Mouse (Mus musculus) Patski (cell line): ENCODE data around the gene Bet1l. TPM values are rescaled to one million over a fixed set of nuclear protein-coding genes. Genes with fewer than 3 reads are reported as not detected.

Source experiments
- ATAC-seq: fragments of 100-300 bp; one replicate; pipeline ENCODE4 v1.8.0; 2021
- CTCF ChIA-PET: fragments of 350-600 bp; sonication (Branson Sonifier 250); formaldehyde crosslinking; loops from one replicate; lab custom pipeline; 2022; ENCODE audit warnings: inconsistent platforms; lab: Charles Lee
- POLR2A ChIA-PET: fragments of 350-600 bp; sonication (Branson Sonifier 250); formaldehyde crosslinking; loops from one replicate; lab custom pipeline; 2022; ENCODE audit warnings: antibody characterized with exemption, inconsistent platforms; lab: Charles Lee
- DNase-seq: peaks from one replicate; pipeline ENCODE4 v3.0.0-alpha.2; 2011; ENCODE audit warnings: low read depth, low spot score
- H3K27me3 ChIP-seq: fragments of 371-371 bp; one replicate; pipeline ENCODE4 v1.5.1; 2021
- CTCF ChIP-seq: fragments of 100-300 bp; IDR thresholded peaks from one replicate; pipeline ENCODE4 v1.5.1; 2021
- in situ Hi-C: fragments of 300-500 bp; cut with MboI; formaldehyde crosslinking; loops from 3 replicates; pipeline ENCODE4 v1.11.1; 2018; ENCODE audit warnings: low pct_unique_long_range_greater_than_20kb, mixed read lengths
- polyA plus RNA-seq: library from polyadenylated mRNA; unstranded; gene quantifications from one replicate; pipeline ENCODE4 v1.2.3, GENCODE M21; 2021

The Bet1l gene
- polyA plus RNA-seq, 1 experiment from 2014 or later, result 28.0 TPM

DNA sequence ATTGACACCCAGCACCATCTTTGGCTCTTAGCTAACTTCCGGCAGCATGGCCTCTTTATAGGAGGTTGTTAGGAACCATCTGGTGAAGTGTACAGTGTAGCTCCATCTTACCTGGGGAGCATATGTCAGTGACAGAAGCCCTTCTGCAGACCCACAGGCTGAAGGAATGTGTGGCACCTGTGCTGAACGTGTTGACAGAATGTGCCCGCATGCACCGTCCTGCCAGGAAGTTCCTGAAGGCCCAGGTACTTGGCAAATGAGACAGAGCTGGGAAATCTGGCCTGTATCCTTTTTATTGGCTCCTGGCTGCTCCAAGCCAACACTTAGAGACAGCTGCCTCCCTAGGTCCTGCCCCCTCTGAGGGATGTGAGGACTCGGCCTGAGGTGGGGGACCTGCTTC lies 3.4 kb upstream of the Bet1l start:
- ATAC-seq (no peak), DNase-seq (no peak)
- no peaks in the 10 kb centered on the region for H3K27me3 ChIP-seq
- POLR2A ChIA-PET, result no interaction called here
- CTCF ChIA-PET, result interaction anchor here (1.5 to 4.5 kb wide), 2 partner anchors 11 to 20 kb away, joined by 4 to 22 read pairs; no protein-coding TSS in a partner anchor
- in situ Hi-C loops, result no loop called here
- TF ChIP-seq CTCF, result no peak

DNA sequence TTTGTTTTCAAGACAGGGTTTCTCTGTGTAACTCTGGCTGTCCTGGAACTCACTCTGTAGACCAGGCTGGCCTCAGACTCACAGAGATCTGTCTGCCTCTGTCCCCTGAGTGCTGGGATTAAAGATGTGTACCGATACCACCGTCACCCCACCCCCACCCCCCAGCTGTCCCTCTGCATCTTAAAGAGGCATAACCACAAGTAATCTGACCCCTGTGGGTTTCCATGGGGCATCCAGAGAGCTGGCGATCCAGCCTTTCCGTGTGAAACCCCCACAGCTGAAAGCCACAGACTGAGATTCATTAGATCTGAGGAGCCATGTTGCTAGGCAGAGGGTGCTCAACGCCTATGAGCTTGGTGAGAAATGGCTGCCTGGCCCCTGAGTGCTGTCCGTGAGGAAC lies 2.6 kb upstream of the Bet1l start:
- ATAC-seq, result no peak
- TF ChIP-seq CTCF, result no peak
- DNase-seq, result no peak
- ChIA-PET POLR2A (interaction anchor here (1.6 kb wide), 1 partner anchor 8 kb away, joined by 5 read pairs; no protein-coding TSS in a partner anchor), CTCF (interaction anchor here (1.5 to 4.5 kb wide), 2 partner anchors 11 to 21 kb away, joined by 4 to 22 read pairs; no protein-coding TSS in a partner anchor)
- in situ Hi-C loops, result no loop called here
- H3K27me3 ChIP-seq, result no peaks in the 10 kb centered on the region

DNA sequence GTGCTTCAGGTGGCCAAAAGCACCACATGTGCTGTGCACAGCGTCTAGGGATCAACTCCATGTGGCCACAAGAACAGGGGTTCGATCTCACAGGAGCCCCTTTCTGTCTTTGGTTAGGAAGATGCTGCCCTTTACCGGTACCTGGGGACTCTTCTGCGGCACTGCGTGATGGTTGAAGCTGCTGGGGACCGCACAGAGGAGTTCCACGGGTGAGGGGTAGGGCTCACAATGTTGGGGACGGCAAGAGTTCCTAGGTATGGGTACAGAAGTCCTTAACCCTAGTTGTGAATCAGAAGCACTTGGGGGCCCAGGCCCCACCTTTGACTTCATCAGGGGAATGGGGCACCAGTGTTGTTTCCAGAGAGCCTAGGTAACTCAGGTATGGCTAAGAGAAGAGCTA lies 1.4 kb upstream of the Bet1l start:
- in situ Hi-C loops, result no loop called here
- no peak for TF ChIP-seq CTCF
- DNase-seq (no peak), ATAC-seq (no peak)
- POLR2A ChIA-PET, result interaction anchor here (1.6 kb wide), 1 partner anchor 10 kb away, joined by 5 read pairs; no protein-coding TSS in a partner anchor
- CTCF ChIA-PET, result interaction anchor here (1.5 to 4.5 kb wide), 2 partner anchors 13 to 27 kb away, joined by 3 to 22 read pairs; no protein-coding TSS in a partner anchor
- H3K27me3 ChIP-seq, result no peaks in the 10 kb centered on the region

DNA sequence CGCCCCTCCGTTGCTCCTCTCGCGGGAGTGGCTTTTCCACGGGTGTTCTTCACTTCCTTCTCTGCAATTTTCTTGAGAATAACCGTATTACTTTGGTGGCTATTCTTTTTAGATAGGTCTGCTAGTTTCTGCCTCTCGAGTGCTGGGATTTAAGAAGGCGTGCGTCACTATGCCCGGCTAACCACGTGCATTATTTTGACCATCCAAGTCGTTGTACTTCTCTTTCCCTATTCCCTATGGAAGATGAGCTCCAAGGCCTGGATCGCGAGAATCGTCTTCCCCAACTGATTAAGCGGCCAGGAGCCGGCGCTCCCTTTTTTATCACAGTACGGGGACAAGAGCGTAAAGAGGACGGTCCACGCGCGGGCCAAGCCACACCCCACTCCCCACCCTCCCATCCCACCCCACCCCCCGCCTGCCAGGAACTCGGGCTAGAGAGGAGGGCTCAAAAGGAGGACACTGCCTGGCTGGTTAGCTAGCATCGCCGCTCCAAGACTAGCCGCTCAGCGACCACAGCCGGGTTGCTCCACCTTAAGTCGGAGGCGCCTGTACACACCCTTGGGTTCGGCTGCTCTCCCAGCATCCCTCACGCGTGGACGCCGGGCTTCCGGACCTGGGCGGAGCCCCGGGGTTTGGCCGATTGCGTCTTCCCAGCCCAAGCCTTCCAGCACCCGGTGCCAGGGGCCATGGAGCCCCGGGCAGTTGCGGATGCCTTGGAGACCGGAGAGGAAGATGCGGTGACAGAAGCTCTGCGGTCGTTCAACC lies 410 bp downstream of the Bet1l start, which contains the start of gene Ric8a:
Ric8a (plus strand) TSS at position 173 of the 765 bp plus-strand sequence.
- DNase-seq (no peak), ATAC-seq (peak; percentile 72)
- POLR2A ChIA-PET, result interaction anchor here (1.0 to 2.3 kb wide), 3 partner anchors 9 to 24 kb away, joined by 3 to 10 read pairs (median 6); partner anchors contain the start of genes Odf3, Psmd13 and Sirt3
- CTCF ChIA-PET, result interaction anchor here (1.2 to 1.4 kb wide), 2 partner anchors 15 to 46 kb away, joined by 3 read pairs; no protein-coding TSS in a partner anchor
- H3K27me3 ChIP-seq, result no peaks in the 10 kb centered on the region
- TF ChIP-seq CTCF, result no peak
- in situ Hi-C loops, result no loop called here

DNA sequence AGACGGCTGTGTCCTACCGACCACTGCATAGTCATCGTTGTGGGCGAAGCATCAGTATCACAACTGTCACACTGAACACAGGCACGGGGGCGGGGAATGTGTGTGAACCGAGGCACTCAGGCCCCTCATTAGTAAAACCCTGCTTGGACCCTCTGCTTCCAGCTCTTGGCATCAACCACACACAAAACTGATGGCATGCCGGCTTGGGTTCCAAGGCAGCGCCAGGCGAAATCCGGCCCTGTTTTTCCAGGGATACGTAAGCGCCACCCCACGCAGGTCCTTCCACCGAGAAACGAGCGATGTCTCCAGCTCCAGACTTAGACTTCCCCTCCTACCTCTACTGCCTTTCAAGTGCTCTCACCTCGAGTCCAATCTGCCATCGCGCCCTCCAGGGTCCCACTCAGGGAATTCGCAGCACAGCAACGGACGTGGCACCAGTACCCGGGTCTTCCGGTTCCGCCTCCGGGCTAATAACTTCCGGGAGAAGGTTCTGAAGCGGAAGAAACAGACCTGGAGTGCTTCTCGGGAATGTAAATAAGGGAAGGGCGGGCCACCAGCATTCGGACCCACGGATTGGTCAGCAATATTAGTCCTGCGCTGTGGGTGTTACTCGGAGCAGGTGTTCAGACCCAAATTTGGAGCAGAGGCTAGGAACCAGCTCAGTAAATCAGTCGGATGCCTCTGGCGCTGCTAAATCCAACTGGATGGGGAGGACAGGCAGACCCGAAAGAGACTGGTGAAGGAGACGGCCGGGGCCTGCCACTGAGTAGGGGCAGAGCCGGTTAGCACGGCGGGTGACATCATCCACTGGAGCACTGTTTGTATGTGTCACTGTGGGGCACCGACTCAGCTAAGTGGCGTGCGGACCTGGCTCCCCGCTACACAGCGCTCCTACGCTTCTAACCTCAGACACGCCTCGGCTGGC lies 1.3 kb downstream of the Bet1l start, which contains the start of gene Gm45785:
Gm45785 (minus strand) TSS at position 472 of the 925 bp plus-strand sequence.
- no peaks in the 10 kb centered on the region for H3K27me3 ChIP-seq
- peak; percentile 80 for DNase-seq
- TF ChIP-seq CTCF, result no peak
- peak; percentile 84 for ATAC-seq
- ChIA-PET CTCF (interaction anchor here (1.2 to 1.4 kb wide), 2 partner anchors 16 to 47 kb away, joined by 3 read pairs; no protein-coding TSS in a partner anchor), POLR2A (interaction anchor here (0.7 to 2.3 kb wide), 2 partner anchors 14 to 25 kb away, joined by 3 to 10 read pairs; partner anchors contain the start of genes Psmd13 and Sirt3)
- in situ Hi-C loops, result no loop called here

- ChIA-PET POLR2A (no interaction called here), CTCF (no interaction called here)
- H3K27me3 ChIP-seq, result no peaks in the 10 kb centered on the region
- no peak for TF ChIP-seq CTCF
- ATAC-seq (no peak), DNase-seq (no peak)
- in situ Hi-C loops, result no loop called here
Measured at GRCm38 (mm10) chr7:140855181-140855580, 2.2 kb downstream of the Bet1l start.

GRCm38 (mm10) chr7:140854483-140854882 lies 2.9 kb downstream of the Bet1l start:
- DNase-seq (no peak), ATAC-seq (no peak)
- H3K27me3 ChIP-seq, result no peaks in the 10 kb centered on the region
- in situ Hi-C loops, result no loop called here
- POLR2A ChIA-PET, result no interaction called here
- TF ChIP-seq CTCF, result no peak
- CTCF ChIA-PET, result interaction anchor here (2.5 kb wide), 1 partner anchor 10 kb away, joined by 6 read pairs; the partner anchor contains the start of gene Scgb1c1

DNA sequence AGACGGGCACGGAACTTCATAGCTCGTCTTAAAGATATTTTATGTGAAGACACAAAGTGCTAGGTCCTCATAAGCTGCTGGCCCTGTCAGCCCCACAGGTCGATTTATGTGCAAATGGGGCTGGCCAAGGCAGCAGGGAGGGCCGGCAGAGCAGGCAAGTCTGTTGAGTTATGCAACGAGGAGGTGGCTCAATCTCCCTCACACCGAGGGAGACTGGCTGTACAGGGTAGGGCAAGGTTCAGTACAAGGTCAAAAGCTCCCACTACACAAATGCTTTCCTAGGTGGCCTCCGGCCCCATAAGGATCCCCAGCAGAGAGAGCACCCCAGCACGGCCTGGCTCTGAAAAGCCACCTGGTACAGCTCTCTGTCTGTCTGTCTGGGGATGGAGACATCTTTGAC lies 4.0 kb downstream of the Bet1l start:
- in situ Hi-C loops, result no loop called here
- ChIA-PET POLR2A (no interaction called here), CTCF (interaction anchor here (2.5 kb wide), 1 partner anchor 8 kb away, joined by 6 read pairs; the partner anchor contains the start of gene Scgb1c1)
- DNase-seq (no peak), ATAC-seq (no peak)
- no peak for TF ChIP-seq CTCF
- H3K27me3 ChIP-seq, result no peaks in the 10 kb centered on the region

DNA sequence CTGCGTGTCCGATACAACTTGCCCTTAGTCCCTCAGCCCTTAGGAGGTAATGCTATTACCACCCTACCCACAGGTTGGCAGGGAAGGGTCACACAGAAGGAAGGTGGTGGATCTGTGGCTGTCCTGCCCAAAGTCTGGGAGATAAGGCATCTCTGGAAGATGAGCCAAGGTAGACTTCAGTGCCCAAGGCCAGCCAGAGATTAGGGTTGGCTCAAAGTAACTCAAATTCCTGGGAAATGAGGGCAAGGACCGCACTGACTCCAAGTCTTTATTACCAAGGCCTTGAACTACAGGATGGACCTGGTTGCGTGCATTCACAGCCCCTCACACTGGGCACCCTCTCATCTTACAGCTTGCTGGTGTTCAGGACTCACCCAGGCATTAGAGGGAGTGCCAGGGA lies 5.5 kb downstream of the Bet1l start:
- in situ Hi-C loops, result no loop called here
- ATAC-seq (no peak), DNase-seq (no peak)
- no peaks in the 10 kb centered on the region for H3K27me3 ChIP-seq
- CTCF ChIA-PET, result interaction anchor here (1.4 kb wide), 1 partner anchor 11 kb away, joined by 4 read pairs; no protein-coding TSS in a partner anchor
- POLR2A ChIA-PET, result interaction anchor here (0.7 to 0.8 kb wide), 2 partner anchors 41 to 701 kb away, joined by 3 to 6 read pairs; no protein-coding TSS in a partner anchor
- TF ChIP-seq CTCF, result no peak
